Mouse (Mus musculus) midbrain, embryonic 16.5 days (tissue): ENCODE data around the gene Wnt10a. TPM values are rescaled to one million over a fixed set of nuclear protein-coding genes. Genes with fewer than 3 reads are reported as not detected.

Source experiments
- ATAC-seq: fragments of 200-750 bp; cut with Nextera tagmentation; 2 replicates; pipeline ENCODE4 v1.8.0; 2017; ENCODE audit warnings: moderate TSS enrichment
- H3K27ac ChIP-seq: fragments of 300-500 bp; sonication (generic); 2 replicates; pipeline ENCODE4 v1.5.1; 2014; ENCODE audit warnings: mild to moderate bottlenecking, low read length, mixed read lengths
- H3K27me3 ChIP-seq: fragments of 300-500 bp; sonication (generic); 2 replicates; pipeline ENCODE4 v1.6.1; 2014; ENCODE audit warnings: low read depth, low read length, mixed read lengths; ENCODE audit not compliant: control insufficient read depth, insufficient read depth
- H3K36me3 ChIP-seq: fragments of 300-500 bp; sonication (generic); 2 replicates; pipeline ENCODE4 v1.6.1; 2014; ENCODE audit warnings: mild to moderate bottlenecking, low read length, moderate library complexity, mixed read lengths; ENCODE audit not compliant: control insufficient read depth, insufficient read depth
- H3K4me1 ChIP-seq: fragments of 300-500 bp; sonication (generic); 2 replicates; pipeline ENCODE4 v1.6.1; 2014; ENCODE audit warnings: mild to moderate bottlenecking, low read length, mixed read lengths; ENCODE audit not compliant: control insufficient read depth, insufficient read depth
- H3K4me2 ChIP-seq: fragments of 300-500 bp; sonication (generic); 2 replicates; pipeline ENCODE4 v1.6.1; 2014; ENCODE audit warnings: mild to moderate bottlenecking, low read length, mixed read lengths
- H3K4me3 ChIP-seq: fragments of 300-500 bp; sonication (generic); 2 replicates; pipeline ENCODE4 v1.5.1; 2014; ENCODE audit warnings: low read depth, mild to moderate bottlenecking, low read length, moderate library complexity, mixed read lengths
- H3K9ac ChIP-seq: fragments of 300-500 bp; sonication (generic); 2 replicates; pipeline ENCODE4 v1.6.1; 2014; ENCODE audit warnings: low read depth, low read length, mixed read lengths
- H3K9me3 ChIP-seq: fragments of 300-500 bp; sonication (generic); replicated peaks from 2 replicates; pipeline ENCODE4 v1.6.1; 2014; ENCODE audit warnings: mild to moderate bottlenecking, low read length, mixed read lengths; ENCODE audit not compliant: control insufficient read depth, poor library complexity, severe bottlenecking
- WGBS: fragments of 180-500 bp; shearing (Covaris S2); extraction: QIAGEN DNeasy Blood & Tissue Kit; methylation state at CpG from one replicate; pipeline ENCODE4 v1.1.7; 2014; 5-methylcytosine and 5-hydroxymethylcytosine counted together
- polyA plus RNA-seq: library from polyadenylated mRNA; unstranded; fragments of >200 nt; fragmentation: Nextera tagmentation; extraction: Ambion mirVana; gene quantifications from 2 replicates; pipeline ENCODE4 v1.2.1, GENCODE M21; 2015

Wnt10a gene
- polyA plus RNA-seq, 1 experiment from 2014 or later = 0.10 TPM

- peaks cover 26% of the 10 kb centered on the region for H3K4me1 ChIP-seq
- H3K4me2 ChIP-seq = peak overlapping the region; percentile 61
- no peaks in the 10 kb centered on the region for H3K9me3 ChIP-seq
- under 1% methylated on average over 38 of the region's 38 CpGs for WGBS
- peak overlapping the region; percentile 41 for H3K9ac ChIP-seq
- peak overlapping the region; percentile 29 for H3K4me3 ChIP-seq
- peaks cover 56% of the 10 kb centered on the region for H3K27me3 ChIP-seq
- no peak overlapping the region for H3K27ac ChIP-seq
- ATAC-seq = no peak
- H3K36me3 ChIP-seq = no peaks in the 10 kb centered on the region
These were observed 3.3 kb downstream of the Wnt10a start for GRCm38 (mm10) chr1:74794487-74795144.

- no peak for ATAC-seq
- Histone ChIP-seq H3K9me3 (no peaks in the 10 kb centered on the region), H3K4me1 (peaks cover 26% of the 10 kb centered on the region), H3K27me3 (peaks cover 56% of the 10 kb centered on the region), H3K4me3 (no peak overlapping the region), H3K9ac (no peak overlapping the region), H3K36me3 (no peaks in the 10 kb centered on the region), H3K27ac (no peak overlapping the region), H3K4me2 (peak overlapping the region; percentile 61)
- WGBS = under 1% methylated on average over 8 of the region's 11 CpGs
These were observed 3.8 kb downstream of the Wnt10a start for GRCm38 (mm10) chr1:74795145-74795529.

- H3K9ac ChIP-seq = 0 out of 2 replicates have a peak overlapping the region, but pooled peaks have one; percentile 10
- 8% methylated on average over 5 of the region's 5 CpGs for WGBS
- no peaks in the 10 kb centered on the region for H3K36me3 ChIP-seq
- no peak overlapping the region for H3K4me2 ChIP-seq
- H3K27me3 ChIP-seq = peaks cover 54% of the 10 kb centered on the region
- peak; percentile 53 for ATAC-seq
- no peaks in the 10 kb centered on the region for H3K9me3 ChIP-seq
- no peak overlapping the region for H3K27ac ChIP-seq
- H3K4me3 ChIP-seq = no peak overlapping the region
- peaks cover 26% of the 10 kb centered on the region for H3K4me1 ChIP-seq
These were observed 6.1 kb downstream of the Wnt10a start for GRCm38 (mm10) chr1:74797459-74797858.

- Histone ChIP-seq H3K4me1 (peaks cover 25% of the 10 kb centered on the region), H3K9ac (0 out of 2 replicates have a peak overlapping the region, but pooled peaks have one; percentile 32), H3K4me2 (peak overlapping the region; percentile 46), H3K36me3 (no peaks in the 10 kb centered on the region), H3K27me3 (peaks cover 52% of the 10 kb centered on the region), H3K27ac (no peak overlapping the region), H3K4me3 (peak overlapping the region; percentile 20), H3K9me3 (no peaks in the 10 kb centered on the region)
- WGBS = under 1% methylated on average over 29 of the region's 29 CpGs
- no peak for ATAC-seq
These were observed 9.1 kb downstream of the Wnt10a start for GRCm38 (mm10) chr1:74800424-74800888.

- Histone ChIP-seq H3K36me3 (no peaks in the 10 kb centered on the region), H3K27ac (no peak overlapping the region), H3K4me2 (no peak overlapping the region), H3K9me3 (no peaks in the 10 kb centered on the region), H3K4me1 (peaks cover 31% of the 10 kb centered on the region), H3K27me3 (peaks cover 52% of the 10 kb centered on the region), H3K9ac (no peak overlapping the region), H3K4me3 (no peak overlapping the region)
- WGBS = 20% methylated on average over 6 of the region's 6 CpGs
- no peak for ATAC-seq
These were observed 10.4 kb downstream of the Wnt10a start for GRCm38 (mm10) chr1:74801631-74802140.

GRCm38 (mm10) chr1:74802795-74803656 lies 11.7 kb downstream of the Wnt10a start:
- no peaks in the 10 kb centered on the region for H3K36me3 ChIP-seq
- H3K4me1 ChIP-seq = peaks cover 38% of the 10 kb centered on the region
- peak; percentile 52 for ATAC-seq
- peak overlapping the region; percentile 90 for H3K4me2 ChIP-seq
- peak overlapping the region; percentile 69 for H3K9ac ChIP-seq
- H3K4me3 ChIP-seq = peak overlapping the region; percentile 56
- WGBS = under 1% methylated on average over 56 of the region's 57 CpGs
- peaks cover 49% of the 10 kb centered on the region for H3K27me3 ChIP-seq
- H3K9me3 ChIP-seq = no peaks in the 10 kb centered on the region
- peak overlapping the region; percentile 72 for H3K27ac ChIP-seq

GRCm38 (mm10) chr1:74804211-74804870 lies 13.0 kb downstream of the Wnt10a start:
- no peak for ATAC-seq
- no peak overlapping the region for H3K9ac ChIP-seq
- no peak overlapping the region; the same call in 1 of the 2 replicates for H3K4me2 ChIP-seq
- no peak overlapping the region for H3K4me3 ChIP-seq
- no peaks in the 10 kb centered on the region for H3K36me3 ChIP-seq
- peaks cover 44% of the 10 kb centered on the region for H3K4me1 ChIP-seq
- no peak overlapping the region for H3K27ac ChIP-seq
- H3K27me3 ChIP-seq = peaks cover 46% of the 10 kb centered on the region
- WGBS = 12% methylated on average over 10 of the region's 10 CpGs
- no peaks in the 10 kb centered on the region for H3K9me3 ChIP-seq

GRCm38 (mm10) chr1:74805340-74805835 lies 14.1 kb downstream of the Wnt10a start:
- Histone ChIP-seq H3K4me2 (no peak overlapping the region), H3K36me3 (no peaks in the 10 kb centered on the region), H3K27me3 (peaks cover 36% of the 10 kb centered on the region), H3K9me3 (no peaks in the 10 kb centered on the region), H3K27ac (no peak overlapping the region), H3K9ac (no peak overlapping the region), H3K4me3 (no peak overlapping the region), H3K4me1 (peaks cover 42% of the 10 kb centered on the region)
- WGBS = 38% methylated on average over 3 of the region's 4 CpGs
- no peak for ATAC-seq
